Mouse (Mus musculus): ENCODE measurements at regions not wholly inside any gene's neighbourhood (a gene's known extent, or its start where the extent isn't known, plus 50 kb on each side); places are given as distances from the start of the nearest gene placed in this dataset.
A peak's percentile ranks its signal among the peaks of the same experiment; 100 is the strongest.
"Not testable (repeated sequence)": the region's sequence is repeated elsewhere in the genome, so short reads cannot be mapped to it uniquely, and the experiment has no call there.

GRCm38 (mm10) chr12:104608956-104609355 is 135.8 kb upstream of the Gsc start:
- H3K36me3 ChIP-seq; H3K9ac ChIP-seq (replicated peaks); ATAC-seq (ENCODE audit: insufficient number of reproducible peaks, insufficient read depth, low FRiP score, low TSS enrichment, low read depth); H3K27ac ChIP-seq; H3K4me3 ChIP-seq (replicated peaks); H3K4me2 ChIP-seq: not testable (repeated sequence)
- peaks cover 10% of the 10 kb centered on the region for H3K9me3 ChIP-seq
- H3K4me1 ChIP-seq (replicated peaks): peaks cover 25% of the 10 kb centered on the region
- WGBS: 74% methylated on average over 4 of the region's 4 CpGs
- peaks cover 17% of the 10 kb centered on the region for H3K27me3 ChIP-seq

- H3K9me3 ChIP-seq: peaks cover 10% of the 10 kb centered on the region
- H3K36me3 ChIP-seq: no peaks in the 10 kb centered on the region
- H3K27me3 ChIP-seq: peaks cover 17% of the 10 kb centered on the region
- H3K4me2 ChIP-seq: no peak overlapping the region
- peaks cover 25% of the 10 kb centered on the region for H3K4me1 ChIP-seq (replicated peaks)
- H3K9ac ChIP-seq (replicated peaks): no peak overlapping the region
- no peak for ATAC-seq (ENCODE audit: insufficient number of reproducible peaks, insufficient read depth, low FRiP score, low TSS enrichment, low read depth)
- H3K27ac ChIP-seq: no peak overlapping the region
- no peak overlapping the region for H3K4me3 ChIP-seq (replicated peaks)
- 89% methylated on average over 5 of the region's 5 CpGs for WGBS
Measured at GRCm38 (mm10) chr12:104607410-104607809, 134.3 kb upstream of the Gsc start.

GRCm38 (mm10) chr12:104605535-104606399 is 132.6 kb upstream of the Gsc start:
- 31% methylated on average over 24 of the region's 24 CpGs for WGBS

GRCm38 (mm10) chr12:104598056-104598455 is 124.9 kb upstream of the Gsc start:
- Histone ChIP-seq H3K4me3 (replicated peaks) (no peak overlapping the region), H3K4me1 (replicated peaks) (peaks cover 14% of the 10 kb centered on the region), H3K27me3 (peaks cover 19% of the 10 kb centered on the region), H3K27ac (no peak overlapping the region), H3K9me3 (peaks cover 7% of the 10 kb centered on the region; the same call in 1 of the 2 replicates), H3K9ac (replicated peaks) (no peak overlapping the region), H3K36me3 (no peaks in the 10 kb centered on the region), H3K4me2 (no peak overlapping the region)
- 70% methylated on average over 2 of the region's 2 CpGs for WGBS
- no peak for ATAC-seq (ENCODE audit: insufficient number of reproducible peaks, insufficient read depth, low FRiP score, low TSS enrichment, low read depth)

More at GRCm38 (mm10) chr12:104605535-104606399, 132.6 kb upstream of the Gsc start:
- Histone ChIP-seq H3K9ac (replicated peaks) (no peak overlapping the region; the same call in 1 of the 2 replicates), H3K4me2 (no peak overlapping the region), H3K4me3 (replicated peaks) (no peak overlapping the region), H3K36me3 (no peaks in the 10 kb centered on the region), H3K27ac (no peak overlapping the region), H3K9me3 (peaks cover 7% of the 10 kb centered on the region; the same call in 1 of the 2 replicates), H3K4me1 (replicated peaks) (peaks cover 23% of the 10 kb centered on the region), H3K27me3 (peaks cover 17% of the 10 kb centered on the region)
- no peak for ATAC-seq (ENCODE audit: insufficient number of reproducible peaks, insufficient read depth, low FRiP score, low TSS enrichment, low read depth)

GRCm38 (mm10) chr12:104593526-104594155 is 120.5 kb upstream of the Gsc start:
- Histone ChIP-seq H3K4me1 (replicated peaks) (peaks cover 45% of the 10 kb centered on the region), H3K4me2 (peak overlapping the region; percentile 39), H3K9me3 (no peaks in the 10 kb centered on the region), H3K27ac (peak overlapping the region; percentile 73), H3K36me3 (no peaks in the 10 kb centered on the region), H3K4me3 (replicated peaks) (no peak overlapping the region; the same call in 1 of the 2 replicates), H3K9ac (replicated peaks) (no peak overlapping the region), H3K27me3 (peaks cover 19% of the 10 kb centered on the region)
- WGBS: 14% methylated on average over 19 of the region's 19 CpGs
- ATAC-seq (ENCODE audit: insufficient number of reproducible peaks, insufficient read depth, low FRiP score, low TSS enrichment, low read depth): peak; percentile 70

GRCm38 (mm10) chr12:104592791-104593525 is 119.8 kb upstream of the Gsc start:
- Histone ChIP-seq H3K4me3 (replicated peaks) (no peak overlapping the region; the same call in 1 of the 2 replicates), H3K9ac (replicated peaks) (no peak overlapping the region), H3K27ac (peak overlapping the region; percentile 73)

GRCm38 (mm10) chr12:104591571-104591970 is 118.4 kb upstream of the Gsc start:
- 82% methylated on average over 7 of the region's 7 CpGs for WGBS
- no peak for ATAC-seq (ENCODE audit: insufficient number of reproducible peaks, insufficient read depth, low FRiP score, low TSS enrichment, low read depth)
- Histone ChIP-seq H3K4me3 (replicated peaks) (no peak overlapping the region), H3K4me1 (replicated peaks) (peaks cover 50% of the 10 kb centered on the region), H3K27ac (no peak overlapping the region), H3K4me2 (no peak overlapping the region), H3K27me3 (peaks cover 32% of the 10 kb centered on the region), H3K9me3 (no peaks in the 10 kb centered on the region), H3K36me3 (no peaks in the 10 kb centered on the region), H3K9ac (replicated peaks) (no peak overlapping the region)

More at GRCm38 (mm10) chr12:104592791-104593525, 119.8 kb upstream of the Gsc start:
- no peaks in the 10 kb centered on the region for H3K9me3 ChIP-seq
- H3K4me2 ChIP-seq: peak overlapping the region; percentile 39
- peak; percentile 43 for ATAC-seq (ENCODE audit: insufficient number of reproducible peaks, insufficient read depth, low FRiP score, low TSS enrichment, low read depth)
- H3K4me1 ChIP-seq (replicated peaks): peaks cover 45% of the 10 kb centered on the region
- no peaks in the 10 kb centered on the region for H3K36me3 ChIP-seq
- peaks cover 24% of the 10 kb centered on the region for H3K27me3 ChIP-seq
- WGBS: 18% methylated on average over 21 of the region's 21 CpGs

- no peak overlapping the region for H3K4me2 ChIP-seq
- peaks cover 50% of the 10 kb centered on the region for H3K4me1 ChIP-seq (replicated peaks)
- no peak overlapping the region for H3K4me3 ChIP-seq (replicated peaks)
- no peaks in the 10 kb centered on the region for H3K9me3 ChIP-seq
- WGBS: 46% methylated on average over 8 of the region's 8 CpGs
- H3K9ac ChIP-seq (replicated peaks): no peak overlapping the region
- H3K27me3 ChIP-seq: peaks cover 29% of the 10 kb centered on the region
- no peak overlapping the region for H3K27ac ChIP-seq
- ATAC-seq (ENCODE audit: insufficient number of reproducible peaks, insufficient read depth, low FRiP score, low TSS enrichment, low read depth): no peak
- no peaks in the 10 kb centered on the region for H3K36me3 ChIP-seq
Measured at GRCm38 (mm10) chr12:104590291-104590690, 117.2 kb upstream of the Gsc start.

- H3K27me3 ChIP-seq: peaks cover 44% of the 10 kb centered on the region
- H3K4me2 ChIP-seq: no peak overlapping the region
- H3K9ac ChIP-seq (replicated peaks): no peak overlapping the region
- no peaks in the 10 kb centered on the region for H3K36me3 ChIP-seq
- ATAC-seq (ENCODE audit: insufficient number of reproducible peaks, insufficient read depth, low FRiP score, low TSS enrichment, low read depth): no peak
- peaks cover 40% of the 10 kb centered on the region for H3K4me1 ChIP-seq (replicated peaks)
- H3K9me3 ChIP-seq: no peaks in the 10 kb centered on the region
- H3K4me3 ChIP-seq (replicated peaks): no peak overlapping the region
- 71% methylated on average over 9 of the region's 9 CpGs for WGBS
- H3K27ac ChIP-seq: no peak overlapping the region
Measured at GRCm38 (mm10) chr12:104584408-104584807, 111.3 kb upstream of the Gsc start.

- Histone ChIP-seq H3K4me3 (replicated peaks) (no peak overlapping the region), H3K9me3 (no peaks in the 10 kb centered on the region), H3K27me3 (peaks cover 37% of the 10 kb centered on the region), H3K4me1 (replicated peaks) (peaks cover 47% of the 10 kb centered on the region), H3K27ac (peak overlapping the region; percentile 60; the same call in 1 of the 2 replicates), H3K9ac (replicated peaks) (no peak overlapping the region), H3K36me3 (no peaks in the 10 kb centered on the region), H3K4me2 (no peak overlapping the region)
- ATAC-seq (ENCODE audit: insufficient number of reproducible peaks, insufficient read depth, low FRiP score, low TSS enrichment, low read depth): no peak
- 56% methylated on average over 7 of the region's 7 CpGs for WGBS
Measured at GRCm38 (mm10) chr12:104580796-104581195, 107.7 kb upstream of the Gsc start.

- Histone ChIP-seq H3K9me3 (no peaks in the 10 kb centered on the region), H3K9ac (replicated peaks) (no peak overlapping the region), H3K4me3 (replicated peaks) (no peak overlapping the region), H3K27ac (no peak overlapping the region), H3K4me2 (no peak overlapping the region), H3K36me3 (no peaks in the 10 kb centered on the region), H3K4me1 (replicated peaks) (no peaks in the 10 kb centered on the region), H3K27me3 (no peaks in the 10 kb centered on the region)
- WGBS: 73% methylated on average over 17 of the region's 17 CpGs
- ATAC-seq (ENCODE audit: insufficient number of reproducible peaks, insufficient read depth, low FRiP score, low TSS enrichment, low read depth): no peak
Measured at GRCm38 (mm10) chr12:104567622-104568021, 94.5 kb upstream of the Gsc start.
